Mouse (Mus musculus) adipocyte (in vitro differentiated cells): ENCODE results near the gene Gm11146.

Experiments
- DNase-seq: peaks from one replicate; pipeline ENCODE4 v3.0.0-alpha.2; 2016; ENCODE audit warnings: low spot score

The Gm11146 gene

DNA sequence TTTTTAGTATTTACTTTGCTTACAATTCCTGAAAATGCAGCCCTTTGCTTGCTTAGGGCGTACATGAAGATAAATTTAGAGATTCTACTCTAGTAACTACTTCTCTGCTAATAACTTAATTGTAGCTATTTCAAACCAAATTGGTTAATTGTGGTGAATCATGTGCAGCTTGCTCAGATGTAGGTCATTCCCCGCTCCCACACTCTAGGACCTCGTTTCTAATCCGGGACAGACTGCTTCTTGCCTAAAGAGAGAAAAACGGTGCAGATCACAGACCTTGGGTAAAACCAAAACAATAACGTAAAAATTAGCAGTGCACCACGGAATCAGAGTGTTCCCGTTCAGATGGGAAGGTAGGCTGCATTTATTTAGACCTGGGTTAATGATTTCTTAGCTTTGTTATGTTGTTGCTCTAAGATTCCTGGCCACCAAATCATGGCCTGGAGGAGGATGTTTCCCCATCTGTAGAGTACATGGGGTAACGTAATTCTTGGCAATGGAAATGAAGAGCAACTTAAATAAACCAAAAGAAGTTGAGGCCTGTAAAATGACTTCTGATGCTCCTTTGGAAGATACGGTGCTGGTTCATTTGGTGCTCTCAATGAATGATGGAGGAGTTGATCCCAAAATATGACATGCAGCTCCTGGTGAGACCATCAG lies 45.3 kb downstream of the Gm11146 start:
- no peak for DNase-seq

DNA sequence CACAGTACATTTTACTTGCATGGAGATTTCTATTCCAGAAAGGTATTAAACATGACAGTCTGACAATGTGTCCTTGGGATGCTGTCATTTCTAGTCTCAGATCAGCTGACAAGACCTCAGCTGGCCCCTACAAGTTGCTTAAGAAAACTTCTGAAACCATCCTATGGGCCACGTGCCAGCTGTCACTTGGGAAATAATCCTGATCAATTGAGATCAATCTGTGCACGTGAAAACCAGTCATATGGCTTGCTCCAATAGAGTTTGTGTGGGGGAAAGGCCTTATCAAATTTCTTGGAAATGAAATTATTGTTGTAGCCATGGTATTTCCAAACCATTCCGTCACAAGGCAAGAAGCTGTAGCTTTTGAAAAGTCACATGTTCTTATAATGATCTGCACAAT lies 50.8 kb downstream of the Gm11146 start:
- DNase-seq, result no peak
